Mouse (Mus musculus) ovary, postnatal 10 days (tissue): Measurements from ENCODE around the gene Ankrd2.
"Not testable (repeated sequence)": the region's sequence is repeated elsewhere in the genome, so short reads cannot be mapped to it uniquely, and the experiment has no call there.

Experiments
- DNase-seq: peaks from one replicate; pipeline ENCODE4 v3.0.0; 2022; ENCODE audit warnings: low spot score

Ankrd2 gene

GRCm38 (mm10) chr19:42056719-42057409 lies 21.1 kb downstream of the Ankrd2 start:
- no peak for DNase-seq

- DNase-seq = no peak
Measured at GRCm38 (mm10) chr19:42058426-42058825, 22.6 kb downstream of the Ankrd2 start.

GRCm38 (mm10) chr19:42061443-42061842 lies 25.6 kb downstream of the Ankrd2 start:
- DNase-seq = no peak

- no peak for DNase-seq
Measured at GRCm38 (mm10) chr19:42068441-42069240, 32.8 kb downstream of the Ankrd2 start.

GRCm38 (mm10) chr19:42069241-42069525 lies 33.4 kb downstream of the Ankrd2 start:
- no peak for DNase-seq

GRCm38 (mm10) chr19:42071221-42071620 lies 35.4 kb downstream of the Ankrd2 start:
- DNase-seq = no peak

GRCm38 (mm10) chr19:42071886-42072608 lies 36.2 kb downstream of the Ankrd2 start:
- DNase-seq = no peak

- DNase-seq = no peak
Measured at GRCm38 (mm10) chr19:42072802-42073201, 37.0 kb downstream of the Ankrd2 start.

GRCm38 (mm10) chr19:42075051-42075450 lies 39.3 kb downstream of the Ankrd2 start:
- no peak for DNase-seq

- no peak for DNase-seq
Measured at GRCm38 (mm10) chr19:42075992-42076391, 40.2 kb downstream of the Ankrd2 start.

- no peak for DNase-seq
Measured at GRCm38 (mm10) chr19:42078566-42078965, 42.8 kb downstream of the Ankrd2 start.

- DNase-seq = no peak
Measured at GRCm38 (mm10) chr19:42079006-42079405, 43.2 kb downstream of the Ankrd2 start.

- DNase-seq = no peak
Measured at GRCm38 (mm10) chr19:42079950-42080349, 44.1 kb downstream of the Ankrd2 start.

- DNase-seq = no peak
Measured at GRCm38 (mm10) chr19:42080469-42080868, 44.7 kb downstream of the Ankrd2 start.

GRCm38 (mm10) chr19:42081613-42082012 lies 45.8 kb downstream of the Ankrd2 start:
- not testable (repeated sequence) for DNase-seq

- no peak for DNase-seq
Measured at GRCm38 (mm10) chr19:42085690-42086089, 49.9 kb downstream of the Ankrd2 start.

GRCm38 (mm10) chr19:42086166-42086565 lies 50.4 kb downstream of the Ankrd2 start, which contains the start of gene Morn4:
Gene Morn4 (minus strand): TSS chr19:42086357.
- DNase-seq = peak; percentile 79

- DNase-seq = no peak
Measured at GRCm38 (mm10) chr19:42089103-42089747, 53.4 kb downstream of the Ankrd2 start.

- DNase-seq = peak; percentile 89
Measured at GRCm38 (mm10) chr19:42089748-42090595, 54.2 kb downstream of the Ankrd2 start, which contains the start of gene Pi4k2a. Gene Pi4k2a (plus strand): TSS chr19:42090470.

GRCm38 (mm10) chr19:42090637-42091141 lies 54.9 kb downstream of the Ankrd2 start:
- no peak for DNase-seq
